Mouse (Mus musculus): ENCODE results near the gene AU021092. TPM values are rescaled to one million over a fixed set of nuclear protein-coding genes. Genes with fewer than 3 reads are reported as not detected.

AU021092 gene
- total RNA-seq, 1 experiment, result 1.7 TPM

DNA sequence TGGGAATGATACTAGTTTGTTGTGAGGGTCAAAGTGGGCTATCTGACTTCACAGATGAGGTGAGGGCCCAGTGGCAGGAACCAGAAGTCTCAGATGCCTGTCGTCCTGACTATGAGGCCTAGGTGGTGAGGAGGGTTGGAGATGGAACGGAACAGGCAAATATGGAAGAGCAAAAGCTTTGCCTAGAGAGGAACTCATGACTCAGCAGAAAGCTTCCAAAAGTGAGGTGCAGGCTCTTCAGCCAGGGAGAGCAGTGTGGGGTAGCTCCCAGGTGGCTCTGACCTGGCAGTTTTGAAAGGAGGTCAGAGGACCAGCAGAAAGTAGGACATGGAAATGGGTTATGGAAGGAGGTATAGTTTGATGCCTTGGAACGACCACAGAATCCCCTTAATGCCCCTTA is 28.8 kb upstream of the AU021092 start:
- H3K4me3 ChIP-seq (ENCODE audit: insufficient read depth in 1 of 2, low read depth in 1 of 2, low read length in 2 of 2, poor library complexity in 1 of 2, severe bottlenecking in 1 of 2), result no peak overlapping the region
- no peak for DNase-seq (ENCODE audit: low read depth, low spot score)
- in situ Hi-C loops (cut with MboI; ENCODE audit: low sequenced_read_pairs in 2 of 2, unreplicated experiment in 2 of 2), result no loop called here
- H3K27ac ChIP-seq (ENCODE audit: insufficient read depth, low read depth, low read length, poor library complexity, severe bottlenecking), result no peak overlapping the region
- peaks cover 3 to 6% of the 10 kb centered on the region in 2 experiments; a peak in 1 of 4 replicates for H3K4me1 ChIP-seq (ENCODE audit: control insufficient read depth in 2 of 2, insufficient read depth in 2 of 2, low read length in 2 of 2, poor library complexity in 1 of 2)
- H3K9me3 ChIP-seq (ENCODE audit: control insufficient read depth, insufficient read depth, low read depth, low read length), result no peaks in the 10 kb centered on the region
- H3K36me3 ChIP-seq (ENCODE audit: control insufficient read depth, insufficient read depth, low read length, poor library complexity, severe bottlenecking), result peaks cover 54% of the 10 kb centered on the region
- TF ChIP-seq MAFK (IDR thresholded peaks at IDR 0.05; ENCODE audit: insufficient read depth, low read depth, low read length) (peak; percentile 58; the same call in 1 of the 2 replicates), ZNF384 (IDR thresholded peaks at IDR 0.05; ENCODE audit: low read depth, low read length) (no peak)
- H3K9ac ChIP-seq (ENCODE audit: insufficient read depth, low read depth, low read length, poor library complexity, severe bottlenecking), result no peak overlapping the region

DNA sequence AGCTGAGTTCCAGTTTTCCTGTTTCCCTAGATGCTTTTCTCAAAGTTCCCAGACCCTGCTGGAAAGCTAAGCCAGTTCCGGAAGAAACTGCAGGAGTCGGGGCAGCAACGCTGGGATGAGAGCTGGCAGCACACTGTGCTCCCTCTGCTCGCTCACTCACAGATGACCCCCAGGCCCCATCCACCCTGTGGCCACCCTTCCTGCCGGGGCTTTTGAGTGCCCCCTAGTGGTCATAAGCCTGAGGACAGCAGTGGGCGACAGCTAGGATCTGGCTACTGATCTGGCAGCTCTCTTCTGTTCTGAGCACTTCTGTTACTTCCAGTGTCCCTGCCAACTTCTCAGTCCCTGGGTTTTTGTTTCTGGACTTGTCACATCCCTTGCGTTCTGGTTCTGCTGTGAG is 22.3 kb upstream of the AU021092 start:
- no peaks in the 10 kb centered on the region for H3K9me3 ChIP-seq (ENCODE audit: control insufficient read depth, insufficient read depth, low read depth, low read length)
- no peak for TF ChIP-seq ZNF384 (IDR thresholded peaks at IDR 0.05; ENCODE audit: low read depth, low read length)
- no peak for TF ChIP-seq ZC3H11A (IDR thresholded peaks at IDR 0.05; ENCODE audit: borderline replicate concordance, low read depth, low read length)
- no peak for TF ChIP-seq MAFK (IDR thresholded peaks at IDR 0.05; ENCODE audit: insufficient read depth, low read depth, low read length)
- TF ChIP-seq CHD2 (IDR thresholded peaks at IDR 0.05; ENCODE audit: low read depth, low read length), result no peak
- TF ChIP-seq HCFC1 (IDR thresholded peaks at IDR 0.05; ENCODE audit: borderline replicate concordance, insufficient read depth, low read length), result no peak
- DNase-seq (ENCODE audit: low read depth, low spot score), result no peak
- H3K9ac ChIP-seq (ENCODE audit: insufficient read depth, low read depth, low read length, poor library complexity, severe bottlenecking), result no peak overlapping the region
- no peak overlapping the region for H3K27ac ChIP-seq (ENCODE audit: insufficient read depth, low read depth, low read length, poor library complexity, severe bottlenecking)
- H3K36me3 ChIP-seq (ENCODE audit: control insufficient read depth, insufficient read depth, low read length, poor library complexity, severe bottlenecking), result peaks cover 72% of the 10 kb centered on the region
- H3K4me3 ChIP-seq (ENCODE audit: insufficient read depth in 1 of 2, low read depth in 1 of 2, low read length in 2 of 2, poor library complexity in 1 of 2, severe bottlenecking in 1 of 2), result no peak overlapping the region
- no peaks in the 10 kb centered on the region; a peak in 1 of 4 replicates for H3K4me1 ChIP-seq (ENCODE audit: control insufficient read depth in 2 of 2, insufficient read depth in 2 of 2, low read length in 2 of 2, poor library complexity in 1 of 2)
- in situ Hi-C loops (cut with MboI; ENCODE audit: low sequenced_read_pairs in 2 of 2, unreplicated experiment in 2 of 2), result no loop called here

DNA sequence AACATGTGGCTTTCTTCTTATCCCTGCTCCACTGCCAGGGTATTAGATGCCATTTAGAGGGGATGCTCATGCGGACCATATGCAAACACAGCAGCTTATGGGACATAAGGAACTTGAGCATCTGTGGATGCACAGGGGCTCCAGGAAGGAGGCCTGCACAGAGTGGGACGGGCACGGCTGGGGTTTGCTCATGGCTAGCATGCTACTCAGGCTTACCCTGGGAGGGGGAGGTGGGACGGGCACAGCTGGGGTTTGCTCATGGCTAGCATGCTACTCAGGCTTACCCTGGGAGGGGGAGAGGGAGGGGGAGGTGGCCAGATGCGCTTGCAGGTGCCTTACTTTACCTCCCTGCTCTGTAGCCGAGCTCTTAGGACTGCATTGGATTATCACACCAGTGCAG is 20.8 kb upstream of the AU021092 start:
- H3K9me3 ChIP-seq (ENCODE audit: control insufficient read depth, insufficient read depth, low read depth, low read length), result no peaks in the 10 kb centered on the region
- H3K4me3 ChIP-seq (ENCODE audit: insufficient read depth in 1 of 2, low read depth in 1 of 2, low read length in 2 of 2, poor library complexity in 1 of 2, severe bottlenecking in 1 of 2), result no peak overlapping the region
- in situ Hi-C loops (cut with MboI; ENCODE audit: low sequenced_read_pairs in 2 of 2, unreplicated experiment in 2 of 2), result no loop called here
- TF ChIP-seq MAFK (IDR thresholded peaks at IDR 0.05; ENCODE audit: insufficient read depth, low read depth, low read length) (no peak), ZNF384 (IDR thresholded peaks at IDR 0.05; ENCODE audit: low read depth, low read length) (no peak), ZC3H11A (IDR thresholded peaks at IDR 0.05; ENCODE audit: borderline replicate concordance, low read depth, low read length) (no peak), CHD2 (IDR thresholded peaks at IDR 0.05; ENCODE audit: low read depth, low read length) (no peak), HCFC1 (IDR thresholded peaks at IDR 0.05; ENCODE audit: borderline replicate concordance, insufficient read depth, low read length) (no peak)
- H3K36me3 ChIP-seq (ENCODE audit: control insufficient read depth, insufficient read depth, low read length, poor library complexity, severe bottlenecking), result peaks cover 60% of the 10 kb centered on the region
- H3K9ac ChIP-seq (ENCODE audit: insufficient read depth, low read depth, low read length, poor library complexity, severe bottlenecking), result no peak overlapping the region
- no peak for DNase-seq (ENCODE audit: low read depth, low spot score)
- no peak overlapping the region for H3K27ac ChIP-seq (ENCODE audit: insufficient read depth, low read depth, low read length, poor library complexity, severe bottlenecking)
- no peaks in the 10 kb centered on the region; a peak in 1 of 4 replicates for H3K4me1 ChIP-seq (ENCODE audit: control insufficient read depth in 2 of 2, insufficient read depth in 2 of 2, low read length in 2 of 2, poor library complexity in 1 of 2)

DNA sequence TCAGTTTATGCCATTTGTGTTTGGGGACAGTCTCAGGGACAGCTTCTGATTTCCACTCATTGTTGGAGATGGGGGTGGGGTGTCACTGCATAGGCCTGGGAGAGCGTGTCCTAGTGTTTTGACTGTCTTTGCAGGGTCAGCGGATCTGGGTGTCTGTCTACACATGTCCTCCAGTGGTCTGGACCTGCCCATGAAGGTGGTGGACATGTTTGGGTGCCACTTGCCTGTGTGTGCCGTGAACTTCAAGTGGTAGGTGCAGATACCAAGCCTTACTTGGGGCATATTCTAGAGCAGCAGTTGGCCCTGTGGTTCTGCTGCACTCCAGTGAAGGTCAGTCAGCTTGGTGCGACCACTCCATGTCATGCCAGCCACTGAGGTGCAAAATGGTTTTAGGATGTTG is 20.3 kb upstream of the AU021092 start:
- Histone ChIP-seq H3K27ac (ENCODE audit: insufficient read depth, low read depth, low read length, poor library complexity, severe bottlenecking) (no peak overlapping the region), H3K9ac (ENCODE audit: insufficient read depth, low read depth, low read length, poor library complexity, severe bottlenecking) (no peak overlapping the region), H3K4me1 (ENCODE audit: control insufficient read depth in 2 of 2, insufficient read depth in 2 of 2, low read length in 2 of 2, poor library complexity in 1 of 2) (no peaks in the 10 kb centered on the region; a peak in 1 of 4 replicates), H3K4me3 (ENCODE audit: insufficient read depth in 1 of 2, low read depth in 1 of 2, low read length in 2 of 2, poor library complexity in 1 of 2, severe bottlenecking in 1 of 2) (no peak overlapping the region), H3K9me3 (ENCODE audit: control insufficient read depth, insufficient read depth, low read depth, low read length) (no peaks in the 10 kb centered on the region), H3K36me3 (ENCODE audit: control insufficient read depth, insufficient read depth, low read length, poor library complexity, severe bottlenecking) (peaks cover 56% of the 10 kb centered on the region)
- in situ Hi-C loops (cut with MboI; ENCODE audit: low sequenced_read_pairs in 2 of 2, unreplicated experiment in 2 of 2), result no loop called here
- DNase-seq (ENCODE audit: low read depth, low spot score), result no peak
- no peak for TF ChIP-seq HCFC1 (IDR thresholded peaks at IDR 0.05; ENCODE audit: borderline replicate concordance, insufficient read depth, low read length)
- TF ChIP-seq CHD2 (IDR thresholded peaks at IDR 0.05; ENCODE audit: low read depth, low read length), result no peak
- no peak for TF ChIP-seq ZC3H11A (IDR thresholded peaks at IDR 0.05; ENCODE audit: borderline replicate concordance, low read depth, low read length)
- TF ChIP-seq MAFK (IDR thresholded peaks at IDR 0.05; ENCODE audit: insufficient read depth, low read depth, low read length), result no peak
- TF ChIP-seq ZNF384 (IDR thresholded peaks at IDR 0.05; ENCODE audit: low read depth, low read length), result no peak

Measured in ES-E14 (cell line).